Comparison of ENCODE assay signal across 9 mouse cellular contexts in the genomic region with DNA sequence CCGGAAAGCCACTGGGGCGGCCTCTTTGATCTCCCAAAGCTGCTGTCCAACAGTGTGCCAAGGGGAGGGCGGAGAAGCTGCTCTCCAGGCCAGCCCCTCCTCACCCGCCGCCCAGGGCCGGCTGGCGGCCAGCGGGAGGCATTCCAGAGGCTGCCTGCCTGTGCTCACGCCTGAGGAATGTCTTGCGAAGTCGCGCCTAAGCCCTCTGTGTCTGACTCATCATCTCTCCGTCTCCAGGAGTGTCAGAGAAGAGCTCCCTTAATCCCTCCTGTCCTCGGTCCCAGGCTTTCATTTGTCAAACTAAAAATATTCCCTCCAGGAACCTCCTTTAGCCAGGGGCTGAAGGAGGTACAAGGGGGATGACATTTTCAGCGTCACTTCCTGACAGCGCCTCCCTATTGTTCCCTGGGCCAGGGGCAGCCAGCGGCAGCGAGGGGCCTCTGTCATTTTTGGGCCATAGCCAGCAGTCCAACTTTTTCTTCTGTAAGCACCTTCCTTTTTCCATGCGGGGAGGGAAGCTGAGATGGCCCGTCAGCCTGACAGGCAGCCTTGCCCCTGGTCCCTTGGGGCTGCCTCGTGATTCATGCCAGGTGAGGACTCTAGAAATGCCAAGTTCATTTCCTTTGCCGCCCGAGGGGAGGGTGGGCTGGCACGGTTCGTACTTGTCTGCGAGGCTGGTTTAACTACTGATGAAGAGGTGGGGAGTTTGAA.
DNase-seq lines count a peak whose midpoint lies in the region; ATAC-seq lines count a peak whose summit lies in the region.
"Had no signal": no experiment of that assay in that cellular context is flagged by ENCODE, and none has a peak within 500 bp of the region (broad histone marks: within the 10 kb centered on the region; RNA-seq: fewer than 3 reads in every experiment).

No protein-coding gene starts in this region.

- no peaks in the 10 kb centered on the region for H3K36me3 ChIP-seq in megakaryocyte, embryonic 14.5 days (replicated peaks; ENCODE audit: low read length)
- no peaks in the 10 kb centered on the region for H3K36me3 ChIP-seq in forebrain, embryonic 11.5 days (ENCODE audit: control insufficient read depth, insufficient read depth, low read length)
- H3K36me3 ChIP-seq in heart, embryonic 12.5 days = no peaks in the 10 kb centered on the region
- no peaks in the 10 kb centered on the region for H3K36me3 ChIP-seq in kidney, embryonic 14.5 days (ENCODE audit: control insufficient read depth, insufficient read depth, low read length)
- no peaks in the 10 kb centered on the region for H3K36me3 ChIP-seq in limb, embryonic 15.5 days
- no peaks in the 10 kb centered on the region for H3K36me3 ChIP-seq in neural tube, embryonic 11.5 days (ENCODE audit: control insufficient read depth, insufficient read depth, low read length)

- no peak for ATAC-seq in megakaryocyte, adult 5-6 weeks (ENCODE audit: poor library complexity, severe bottlenecking)
- ATAC-seq in forebrain, embryonic 11.5 days (replicated peaks; ENCODE audit: low FRiP score) = peak; percentile 78
- peak; percentile 89 for ATAC-seq in heart, embryonic 12.5 days (ENCODE audit: insufficient number of reproducible peaks, low FRiP score)
- peak; percentile 94 for ATAC-seq in kidney, embryonic 14.5 days (ENCODE audit: low FRiP score, low TSS enrichment)
- ATAC-seq in limb, embryonic 15.5 days (ENCODE audit: insufficient number of reproducible peaks, low FRiP score, low TSS enrichment, low read depth) = peak; percentile 81; the same call in 1 of the 2 replicates
- peak; percentile 67 for ATAC-seq in neural tube, embryonic 11.5 days (ENCODE audit: insufficient read depth, low FRiP score, low TSS enrichment)

- H3K9me3 ChIP-seq in megakaryocyte, embryonic 14.5 days = 0 out of 2 replicates have a peak, but pooled peaks cover 2% of the 10 kb centered on the region
- H3K9me3 ChIP-seq in forebrain, embryonic 11.5 days (ENCODE audit: control insufficient read depth, low read length) = no peaks in the 10 kb centered on the region
- H3K9me3 ChIP-seq in heart, embryonic 12.5 days (replicated peaks) = no peaks in the 10 kb centered on the region
- H3K9me3 ChIP-seq in kidney, embryonic 14.5 days (ENCODE audit: control insufficient read depth, low read length) = no peaks in the 10 kb centered on the region
- H3K9me3 ChIP-seq in limb, embryonic 15.5 days = no peaks in the 10 kb centered on the region
- H3K9me3 ChIP-seq in neural tube, embryonic 11.5 days (ENCODE audit: control insufficient read depth, low read length) = no peaks in the 10 kb centered on the region

- H3K4me3 ChIP-seq in megakaryocyte, embryonic 14.5 days (replicated peaks) = peak overlapping the region; percentile 14
- no peak overlapping the region for H3K4me3 ChIP-seq in forebrain, embryonic 11.5 days (ENCODE audit: low read depth, low read length)
- peak overlapping the region; percentile 36 for H3K4me3 ChIP-seq in heart, embryonic 12.5 days
- peak overlapping the region; percentile 13; the same call in 1 of the 2 replicates for H3K4me3 ChIP-seq in kidney, embryonic 14.5 days (ENCODE audit: low read length)
- H3K4me3 ChIP-seq in limb, embryonic 15.5 days = peak overlapping the region; percentile 28
- H3K4me3 ChIP-seq in neural tube, embryonic 11.5 days (ENCODE audit: low read depth, low read length) = peak overlapping the region; percentile 9; the same call in 1 of the 2 replicates

- peak; percentile 76 for DNase-seq in forebrain, embryonic 11.5 days (ENCODE audit: low spot score)
- peak; percentile 75 for DNase-seq in neural tube, embryonic 11.5 days (ENCODE audit: low spot score)
- peak; percentile 88 for DNase-seq in urinary bladder, postnatal 14 days (ENCODE audit: low spot score)

- H3K4me1 ChIP-seq in megakaryocyte, embryonic 14.5 days = peaks cover 6% of the 10 kb centered on the region; the same call in 1 of the 2 replicates
- peaks cover 7% of the 10 kb centered on the region; the same call in 1 of the 2 replicates for H3K4me1 ChIP-seq in forebrain, embryonic 11.5 days (replicated peaks; ENCODE audit: control insufficient read depth, insufficient read depth, low read length)
- peaks cover 23% of the 10 kb centered on the region for H3K4me1 ChIP-seq in heart, embryonic 12.5 days (replicated peaks)
- peaks cover 6% of the 10 kb centered on the region; the same call in 1 of the 2 replicates for H3K4me1 ChIP-seq in kidney, embryonic 14.5 days (ENCODE audit: control insufficient read depth, insufficient read depth, low read length)
- H3K4me1 ChIP-seq in limb, embryonic 15.5 days = peaks cover 20% of the 10 kb centered on the region
- H3K4me1 ChIP-seq in neural tube, embryonic 11.5 days (ENCODE audit: control insufficient read depth, insufficient read depth, low read length) = peaks cover 9% of the 10 kb centered on the region

- H3K9ac ChIP-seq in forebrain, embryonic 11.5 days (ENCODE audit: low read length) = peak overlapping the region; percentile 25
- no peak overlapping the region for H3K9ac ChIP-seq in heart, embryonic 12.5 days
- no peak overlapping the region; the same call in 1 of the 2 replicates for H3K9ac ChIP-seq in kidney, embryonic 14.5 days (ENCODE audit: low read depth, low read length)
- H3K9ac ChIP-seq in limb, embryonic 15.5 days = no peak overlapping the region
- H3K9ac ChIP-seq in neural tube, embryonic 11.5 days (ENCODE audit: low read length) = peak overlapping the region; percentile 37

- no peak overlapping the region for H3K27ac ChIP-seq in forebrain, embryonic 11.5 days (ENCODE audit: low read depth, low read length)
- H3K27ac ChIP-seq in heart, embryonic 12.5 days (ENCODE audit: poor library complexity, severe bottlenecking) = peak overlapping the region; percentile 78
- H3K27ac ChIP-seq in kidney, embryonic 14.5 days (ENCODE audit: low read depth, low read length) = no peak overlapping the region
- H3K27ac ChIP-seq in limb, embryonic 15.5 days = peak overlapping the region; percentile 62
- H3K27ac ChIP-seq in neural tube, embryonic 11.5 days (ENCODE audit: low read depth, low read length) = no peak overlapping the region
- H3K27ac ChIP-seq: macrophage had no signal

- WGBS in forebrain, embryonic 11.5 days = 9% methylated on average over 26 of the region's 26 CpGs
- 5% methylated on average over 26 of the region's 26 CpGs for WGBS in heart, embryonic 12.5 days
- WGBS in kidney, embryonic 14.5 days = 5% methylated on average over 26 of the region's 26 CpGs
- WGBS in limb, embryonic 15.5 days = 2% methylated on average over 26 of the region's 26 CpGs
- WGBS in neural tube, embryonic 11.5 days = 12% methylated on average over 26 of the region's 26 CpGs

- H3K4me2 ChIP-seq in forebrain, embryonic 11.5 days (ENCODE audit: low read depth, low read length, severe bottlenecking) = peak overlapping the region; percentile 41; the same call in 1 of the 2 replicates
- H3K4me2 ChIP-seq in heart, embryonic 12.5 days = peak overlapping the region; percentile 63
- H3K4me2 ChIP-seq in kidney, embryonic 14.5 days (replicated peaks; ENCODE audit: low read depth, low read length) = peak overlapping the region; percentile 44
- peak overlapping the region; percentile 45 for H3K4me2 ChIP-seq in limb, embryonic 15.5 days
- H3K4me2 ChIP-seq in neural tube, embryonic 11.5 days (ENCODE audit: low read depth) = peak overlapping the region; percentile 43

- peaks cover 37% of the 10 kb centered on the region for H3K27me3 ChIP-seq in megakaryocyte, embryonic 14.5 days (replicated peaks)
- peaks cover 2% of the 10 kb centered on the region; the same call in 1 of the 2 replicates for H3K27me3 ChIP-seq in forebrain, embryonic 11.5 days (ENCODE audit: control insufficient read depth, insufficient read depth, low read length)
- no peaks in the 10 kb centered on the region for H3K27me3 ChIP-seq in heart, embryonic 12.5 days (replicated peaks)
- no peaks in the 10 kb centered on the region for H3K27me3 ChIP-seq in kidney, embryonic 14.5 days (ENCODE audit: control insufficient read depth, insufficient read depth, low read length)
- H3K27me3 ChIP-seq in limb, embryonic 15.5 days = no peaks in the 10 kb centered on the region
- no peaks in the 10 kb centered on the region for H3K27me3 ChIP-seq in neural tube, embryonic 11.5 days (ENCODE audit: control insufficient read depth, insufficient read depth, low read length)

Comparison
In these comparisons a context has a peak if more than half of its experiments do, and no peak if none do; other contexts are left out.
1. H3K27ac ChIP-seq: peak in heart, embryonic 12.5 days (single experiment) and limb, embryonic 15.5 days (single experiment); none in forebrain, embryonic 11.5 days (single experiment), kidney, embryonic 14.5 days (single experiment) and neural tube, embryonic 11.5 days (single experiment).
2. H3K9ac ChIP-seq: peak in forebrain, embryonic 11.5 days (single experiment) and neural tube, embryonic 11.5 days (single experiment); none in heart, embryonic 12.5 days (single experiment), kidney, embryonic 14.5 days (single experiment) and limb, embryonic 15.5 days (single experiment).
3. Peak in every context shown above with its lines, with median percentiles within 50 percentile points of each other: DNase-seq and H3K4me2 ChIP-seq.